Mouse (Mus musculus) liver, embryonic 14.5 days (tissue): Measurements from ENCODE around the gene Rln1. TPM values are rescaled to one million over a fixed set of nuclear protein-coding genes. Genes with fewer than 3 reads are reported as not detected.

Source experiments
- ATAC-seq: fragments of 200-750 bp; cut with Nextera tagmentation; 2 replicates; pipeline ENCODE4 v1.8.0; 2017; ENCODE audit warnings: moderate number of reproducible peaks, mild to moderate bottlenecking, moderate library complexity; ENCODE audit not compliant: insufficient read depth
- DNase-seq, 3 experiments: peaks; one replicate each; pipeline ENCODE4 v3.0.0-alpha.2; 2012 to 2013; ENCODE audit warnings: low read depth in 3 of 3, low spot score in 3 of 3
- H3K27ac ChIP-seq: fragments of 300-500 bp; sonication (generic); 2 replicates; pipeline ENCODE4 v1.5.1; 2014; ENCODE audit warnings: moderate library complexity, mild to moderate bottlenecking, control low read depth, inconsistent platforms
- H3K27me3 ChIP-seq: fragments of 300-500 bp; sonication (generic); 2 replicates; pipeline ENCODE4 v1.6.1; 2014; ENCODE audit warnings: mild to moderate bottlenecking, low read length, moderate library complexity; ENCODE audit not compliant: control insufficient read depth, insufficient read depth
- H3K36me3 ChIP-seq: fragments of 300-500 bp; sonication (generic); replicated peaks from 2 replicates; pipeline ENCODE4 v1.6.1; 2014; ENCODE audit warnings: low read depth; ENCODE audit not compliant: control insufficient read depth, insufficient read depth
- H3K4me1 ChIP-seq, 2 experiments: fragments of 200-500 bp in 1 of 2; fragments of 300-500 bp in 1 of 2; sonication (generic) in 1 of 2; replicated peaks; 2 replicates each; pipeline ENCODE4 v1.6.1; 2012 to 2014; ENCODE audit warnings: antibody characterized with exemption in 1 of 2, inconsistent platforms in 1 of 2, low read length in 1 of 2; ENCODE audit not compliant: control insufficient read depth in 2 of 2, insufficient read depth in 2 of 2
- H3K4me2 ChIP-seq: fragments of 300-500 bp; sonication (generic); 2 replicates; pipeline ENCODE4 v1.6.1; 2014; ENCODE audit warnings: low read depth, mild to moderate bottlenecking, control low read depth, moderate library complexity
- H3K4me3 ChIP-seq, 2 experiments: fragments of 200-500 bp in 1 of 2; fragments of 300-500 bp in 1 of 2; sonication (generic) in 1 of 2; 2 replicates each; pipeline ENCODE4 v1.5.1; 2012 to 2014; ENCODE audit warnings: low read depth in 2 of 2, low read length in 2 of 2, mild to moderate bottlenecking in 2 of 2, control low read depth in 1 of 2, inconsistent platforms in 1 of 2, moderate library complexity in 1 of 2; ENCODE audit not compliant: insufficient read depth in 1 of 2
- H3K9ac ChIP-seq: fragments of 300-500 bp; sonication (generic); replicated peaks from 2 replicates; pipeline ENCODE4 v1.6.1; 2014; ENCODE audit warnings: mild to moderate bottlenecking, control low read depth, moderate library complexity
- H3K9me3 ChIP-seq: fragments of 300-500 bp; sonication (generic); 2 replicates; pipeline ENCODE4 v1.6.1; 2016; ENCODE audit warnings: low read length, mixed read lengths; ENCODE audit not compliant: control insufficient read depth
- CTCF ChIP-seq: IDR thresholded peaks from 2 replicates; pipeline ENCODE4 v1.5.1; 2016; ENCODE audit warnings: antibody characterized with exemption, low read depth, control low read depth
- EP300 ChIP-seq: IDR thresholded peaks from 2 replicates; pipeline ENCODE4 v1.6.1; 2016; ENCODE audit warnings: antibody characterized with exemption, low read depth
- WGBS: fragments of 180-500 bp; shearing (Covaris S2); extraction: QIAGEN DNeasy Blood & Tissue Kit; methylation state at CpG from one replicate; pipeline ENCODE4 v1.1.7; 2014; ENCODE audit not compliant: insufficient replicate concordance; 5-methylcytosine and 5-hydroxymethylcytosine counted together
- polyA plus RNA-seq, 2 experiments: library from polyadenylated mRNA; depleted of rRNA in 1 of 2; stranded (reverse) in 1 of 2; unstranded in 1 of 2; fragments of >200 nt; fragmentation: Nextera tagmentation in 1 of 2; extraction: Ambion mirVana in 1 of 2; gene quantifications; 2 replicates each; pipeline versions ENCODE4 v1.2.1 to v1.2.3; 2012 to 2014

The Rln1 gene
- polyA plus RNA-seq, 2 experiments: not detected

- 79% methylated on average over 11 of the region's 11 CpGs for WGBS
- Histone ChIP-seq H3K4me2 (no peak overlapping the region), H3K4me3 (no peak overlapping the region), H3K36me3 (no peaks in the 10 kb centered on the region), H3K9me3 (no peaks in the 10 kb centered on the region), H3K27ac (no peak overlapping the region), H3K9ac (no peak overlapping the region), H3K4me1 (peaks cover 3 to 8% of the 10 kb centered on the region in 2 experiments; a peak in 2 of 4 replicates), H3K27me3 (no peaks in the 10 kb centered on the region)
- no peak for ATAC-seq
- TF ChIP-seq EP300 (no peak), CTCF (no peak)
- no peak for DNase-seq
Observed at GRCm38 (mm10) chr19:29373438-29373837, 39.0 kb upstream of the Rln1 start.

- 68% methylated on average over 3 of the region's 3 CpGs for WGBS
- Histone ChIP-seq H3K27ac (no peak overlapping the region), H3K4me2 (no peak overlapping the region), H3K27me3 (no peaks in the 10 kb centered on the region), H3K36me3 (no peaks in the 10 kb centered on the region), H3K9me3 (no peaks in the 10 kb centered on the region), H3K9ac (no peak overlapping the region), H3K4me1 (peaks cover 3 to 8% of the 10 kb centered on the region in 2 experiments; a peak in 3 of 4 replicates), H3K4me3 (no peak overlapping the region)
- ATAC-seq (no peak), DNase-seq (no peak)
- no peak for TF ChIP-seq CTCF
- no peak for TF ChIP-seq EP300
Observed at GRCm38 (mm10) chr19:29372621-29373020, 38.2 kb upstream of the Rln1 start.

GRCm38 (mm10) chr19:29372138-29372537 is 37.7 kb upstream of the Rln1 start:
- Histone ChIP-seq H3K4me2 (peak overlapping the region; percentile 37), H3K4me3 (no peak overlapping the region), H3K27me3 (no peaks in the 10 kb centered on the region), H3K4me1 (peaks cover 6 to 11% of the 10 kb centered on the region in 2 experiments), H3K9me3 (no peaks in the 10 kb centered on the region), H3K27ac (no peak overlapping the region), H3K36me3 (no peaks in the 10 kb centered on the region), H3K9ac (no peak overlapping the region)
- 55% methylated on average over 4 of the region's 4 CpGs for WGBS
- DNase-seq (no peak), ATAC-seq (no peak)
- TF ChIP-seq CTCF: no peak
- TF ChIP-seq EP300: no peak

GRCm38 (mm10) chr19:29371284-29372081 is 37.0 kb upstream of the Rln1 start:
- Histone ChIP-seq H3K27ac (no peak overlapping the region), H3K36me3 (no peaks in the 10 kb centered on the region), H3K4me1 (peaks cover 9 to 13% of the 10 kb centered on the region in 2 experiments), H3K27me3 (no peaks in the 10 kb centered on the region), H3K4me2 (peak overlapping the region; percentile 37), H3K4me3 (peak overlapping the region in 1 of 2 experiments; percentile 15; a peak in 1 of 4 replicates), H3K9me3 (no peaks in the 10 kb centered on the region), H3K9ac (no peak overlapping the region; the same call in 1 of the 2 replicates)
- no peak for ATAC-seq
- DNase-seq: no peak
- TF ChIP-seq EP300 (no peak), CTCF (no peak)
- 66% methylated on average over 18 of the region's 18 CpGs for WGBS

- no peak overlapping the region for H3K4me3 ChIP-seq
- peaks cover 13 to 18% of the 10 kb centered on the region in 2 experiments for H3K4me1 ChIP-seq
- no peaks in the 10 kb centered on the region for H3K27me3 ChIP-seq
- no peak overlapping the region for H3K9ac ChIP-seq
- ATAC-seq (no peak), DNase-seq (no peak)
- H3K27ac ChIP-seq: no peak overlapping the region
- no peaks in the 10 kb centered on the region for H3K9me3 ChIP-seq
- no peaks in the 10 kb centered on the region for H3K36me3 ChIP-seq
- 77% methylated on average over 7 of the region's 7 CpGs for WGBS
- TF ChIP-seq EP300 (no peak), CTCF (no peak)
- no peak overlapping the region for H3K4me2 ChIP-seq
Observed at GRCm38 (mm10) chr19:29370545-29371283, 36.2 kb upstream of the Rln1 start.
